Mouse (Mus musculus) kidney, adult 8-10 months (tissue): ENCODE measurements around the gene Plcl1.

Experiments
- DNase-seq, 2 experiments: peaks; one replicate each; pipeline ENCODE4 v3.0.0; 2022

Plcl1 gene

DNA sequence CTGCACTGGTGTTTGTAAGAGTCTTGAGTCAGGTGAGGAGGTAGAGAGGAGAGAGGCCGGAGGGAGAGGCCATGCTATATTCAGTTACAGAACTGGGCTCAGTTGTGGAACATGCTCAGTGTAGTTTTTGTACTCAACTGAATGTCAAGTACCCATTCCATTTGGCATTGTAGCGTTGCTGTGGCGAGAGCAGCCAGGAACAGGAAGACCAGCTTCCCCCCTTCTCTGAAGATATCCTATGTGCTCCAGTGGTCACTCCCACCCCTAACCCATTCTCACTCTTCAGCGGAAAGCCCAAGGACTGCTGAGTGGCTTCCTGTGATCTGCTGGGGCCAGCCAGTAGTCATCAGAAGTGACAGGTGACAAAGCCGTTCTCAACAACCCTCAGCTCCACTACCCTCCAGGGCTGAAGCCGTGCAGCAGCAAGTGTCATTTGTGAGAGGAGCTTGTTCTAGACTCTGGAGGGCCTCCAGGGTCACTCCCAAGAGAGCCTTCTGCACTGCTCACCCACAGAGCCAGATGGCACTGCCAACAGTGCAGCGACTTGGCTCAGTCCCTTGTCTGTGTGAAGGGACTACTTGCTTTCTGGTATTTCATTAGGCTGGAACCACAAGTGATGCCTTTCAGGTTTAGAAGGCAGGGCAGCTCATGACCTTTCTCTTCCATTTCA, 213.0 kb downstream of the Plcl1 start:
- DNase-seq: no peak

- DNase-seq: no peak
Observed at GRCm38 (mm10) chr1:55631496-55631895, 225.8 kb downstream of the Plcl1 start.

- DNase-seq: no peak
Observed at GRCm38 (mm10) chr1:55632024-55632423, 226.3 kb downstream of the Plcl1 start.

GRCm38 (mm10) chr1:55633326-55633725, 227.6 kb downstream of the Plcl1 start:
- no peak for DNase-seq

GRCm38 (mm10) chr1:55659518-55660210, 253.9 kb downstream of the Plcl1 start:
- DNase-seq: no peak

DNA sequence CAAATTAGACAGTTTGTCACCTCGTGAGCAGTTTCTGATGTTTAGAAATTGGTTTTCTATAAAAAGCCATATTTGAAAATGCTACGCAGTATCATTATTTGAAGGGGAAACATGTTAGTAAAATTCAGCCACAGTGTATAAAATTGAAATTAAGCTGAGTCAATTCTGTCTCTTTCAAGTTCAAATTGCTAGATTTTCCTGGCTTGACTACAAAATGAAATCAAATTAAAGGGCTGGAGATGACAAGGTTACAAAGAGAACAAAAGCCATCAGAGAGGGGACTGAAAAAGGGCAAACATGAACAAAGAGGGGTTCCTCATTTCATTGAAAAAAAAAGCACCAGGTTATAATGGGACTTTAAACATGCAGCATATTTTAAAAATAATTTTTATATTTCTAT, 255.7 kb downstream of the Plcl1 start:
- no peak for DNase-seq

GRCm38 (mm10) chr1:55665137-55665827, 259.6 kb downstream of the Plcl1 start:
- no peak for DNase-seq

DNA sequence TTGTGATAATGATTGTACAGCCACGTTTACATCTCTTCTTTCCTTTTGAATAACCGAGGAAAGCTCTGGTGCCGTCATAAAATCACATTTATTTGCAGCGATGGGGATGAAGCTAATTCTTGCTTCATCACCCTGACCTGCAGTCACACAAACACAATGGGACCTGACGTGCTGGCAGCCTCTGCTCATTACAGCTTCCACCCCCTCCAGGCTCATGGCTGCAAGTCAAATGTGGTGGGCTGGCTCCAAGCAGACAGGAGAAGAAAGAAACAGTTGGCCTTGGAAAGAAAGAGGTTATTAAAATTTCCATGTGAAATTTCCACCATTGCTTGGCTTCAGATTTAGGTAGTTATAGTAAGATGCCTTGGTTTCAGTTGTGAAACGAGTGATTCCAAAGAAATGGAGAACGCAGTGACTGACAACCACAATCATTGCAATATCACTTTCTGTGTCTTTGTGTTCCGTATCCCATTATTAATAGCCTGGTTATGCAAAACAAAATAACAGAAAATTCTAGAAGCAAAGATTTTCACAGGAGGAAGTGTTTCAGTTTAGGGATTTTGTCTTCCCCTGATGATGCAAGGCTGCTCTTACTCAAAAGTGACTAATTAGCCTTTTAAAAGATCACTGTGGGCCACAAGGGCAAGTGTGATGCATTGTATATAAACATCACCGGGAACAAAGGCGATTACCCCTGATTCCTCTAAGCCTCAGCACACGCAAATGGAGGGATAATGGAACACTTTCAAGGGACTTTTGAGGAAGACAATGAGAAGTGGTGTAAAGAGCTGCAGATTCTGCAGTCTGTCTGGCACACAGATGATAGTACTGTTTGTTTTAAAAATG, 260.3 kb downstream of the Plcl1 start:
- no peak for DNase-seq

GRCm38 (mm10) chr1:55666798-55667197, 261.1 kb downstream of the Plcl1 start:
- DNase-seq: no peak

GRCm38 (mm10) chr1:55668622-55669237, 263.0 kb downstream of the Plcl1 start:
- no peak for DNase-seq

DNA sequence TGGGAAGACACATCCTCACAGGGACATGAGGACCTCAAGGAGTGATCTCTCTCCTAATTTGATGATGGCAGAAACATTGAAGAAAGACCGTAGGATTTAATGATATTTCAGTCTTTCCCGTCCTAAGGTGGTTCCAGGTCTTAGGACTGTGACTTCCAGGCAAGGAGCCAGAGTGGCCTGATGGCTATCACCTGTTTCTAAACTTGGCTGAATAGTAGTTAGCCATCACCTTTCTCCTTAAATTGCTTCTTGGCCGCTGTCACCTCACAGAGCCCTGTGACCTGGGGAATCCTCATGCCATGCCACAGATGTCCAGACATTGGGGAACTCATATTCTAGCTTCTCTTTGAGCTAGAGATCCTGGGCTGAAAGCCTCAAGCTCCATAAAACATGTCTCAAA, 277.0 kb downstream of the Plcl1 start:
- DNase-seq: no peak

- DNase-seq: no peak
Observed at GRCm38 (mm10) chr1:55686261-55686660, 280.5 kb downstream of the Plcl1 start.

DNA sequence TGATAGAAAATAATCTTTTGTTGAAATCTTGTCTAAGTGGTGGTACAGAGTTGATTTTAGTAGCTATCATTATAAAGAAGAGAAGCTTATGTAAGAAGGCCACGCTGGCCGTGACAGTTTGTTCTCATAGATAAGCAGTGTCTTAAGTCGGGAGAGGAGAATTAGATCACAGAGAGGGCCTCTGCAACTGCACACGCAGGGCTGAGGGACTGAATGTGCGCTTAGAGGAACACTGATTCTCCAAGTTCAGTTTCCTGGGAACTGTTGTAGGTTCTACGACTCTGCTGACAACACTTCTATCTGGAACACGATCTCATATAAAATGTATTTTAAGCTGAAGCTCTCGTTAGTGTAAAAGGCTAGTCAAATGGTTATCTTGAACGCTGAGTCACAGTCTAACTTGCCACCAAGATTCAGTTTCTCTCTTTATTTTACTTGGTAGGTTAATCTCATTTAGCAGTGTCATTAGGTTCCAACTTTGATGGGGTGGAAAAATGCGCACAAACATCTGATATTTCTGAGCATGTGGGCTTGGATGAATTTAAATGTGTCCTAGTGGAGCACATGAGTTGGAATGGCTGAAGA, 288.0 kb downstream of the Plcl1 start:
- DNase-seq: no peak

- peak; percentile 43 to 66 for DNase-seq
Observed at GRCm38 (mm10) chr1:55696206-55696605, 290.5 kb downstream of the Plcl1 start.

- peak in 1 of 2 experiments; percentile 84 for DNase-seq
Observed at GRCm38 (mm10) chr1:55699393-55699970, 293.8 kb downstream of the Plcl1 start.

DNA sequence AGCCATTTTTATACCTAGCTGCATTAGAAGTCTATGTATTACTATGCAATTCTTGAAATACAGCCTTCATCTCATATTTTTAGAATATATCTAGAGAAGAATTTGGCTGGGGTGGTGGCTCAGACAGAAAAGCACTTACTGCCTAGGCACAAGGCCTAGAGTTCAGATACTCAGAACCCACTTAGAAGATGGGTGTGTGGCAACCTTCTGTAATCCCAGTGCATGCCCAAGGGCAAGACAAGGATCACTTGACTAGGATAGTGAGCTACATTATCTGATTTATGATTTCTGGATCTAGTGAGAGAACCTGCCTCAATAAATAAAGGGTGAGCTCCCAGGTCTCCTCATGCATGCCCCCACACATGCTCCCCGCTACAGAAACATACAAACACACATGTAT, 294.3 kb downstream of the Plcl1 start:
- DNase-seq: peak; percentile 42 to 44

- DNase-seq: no peak
Observed at GRCm38 (mm10) chr1:55700726-55701125, 295.0 kb downstream of the Plcl1 start.

GRCm38 (mm10) chr1:55701601-55702000, 295.9 kb downstream of the Plcl1 start:
- no peak for DNase-seq

DNA sequence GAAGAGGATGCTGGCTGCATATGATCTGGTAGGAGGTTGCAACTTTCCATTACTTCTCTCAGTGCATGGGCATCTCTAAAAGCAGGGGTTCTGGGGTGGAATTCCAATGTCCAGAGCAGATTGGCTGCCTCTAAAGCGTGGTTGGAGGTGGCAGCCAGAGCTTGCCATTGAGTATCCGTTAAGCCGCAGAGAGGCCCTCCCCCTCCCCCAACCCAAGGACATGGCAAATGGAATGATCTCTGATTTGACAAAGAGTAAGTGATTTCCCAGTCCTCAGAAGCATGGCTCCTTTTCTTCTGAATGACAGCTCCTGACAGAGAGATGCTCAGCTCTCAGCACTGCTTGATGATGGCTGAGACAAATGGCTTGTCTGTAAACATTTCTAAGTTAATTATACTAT, 296.4 kb downstream of the Plcl1 start:
- DNase-seq: no peak

GRCm38 (mm10) chr1:55704707-55705106, 299.0 kb downstream of the Plcl1 start:
- no peak for DNase-seq

GRCm38 (mm10) chr1:55705173-55705572, 299.5 kb downstream of the Plcl1 start:
- no peak for DNase-seq

- no peak for DNase-seq
Observed at GRCm38 (mm10) chr1:55705756-55706155, 300.0 kb downstream of the Plcl1 start.
